Mouse (Mus musculus): ENCODE data around the gene Morn3. TPM values are rescaled to one million over a fixed set of nuclear protein-coding genes. Genes with fewer than 3 reads are reported as not detected.

The Morn3 gene
- total RNA-seq, 1 experiment from 2014 or later, result not detected

- ATAC-seq (replicated peaks; ENCODE audit: low read depth, poor library complexity, severe bottlenecking), result peak; percentile 67
Observed at GRCm38 (mm10) chr5:123027436-123027835, 19.4 kb downstream of the Morn3 start.

GRCm38 (mm10) chr5:123026414-123026813 is 20.4 kb downstream of the Morn3 start:
- no peak for ATAC-seq (replicated peaks; ENCODE audit: low read depth, poor library complexity, severe bottlenecking)

GRCm38 (mm10) chr5:123024965-123025573 is 21.7 kb downstream of the Morn3 start:
- ATAC-seq (replicated peaks; ENCODE audit: low read depth, poor library complexity, severe bottlenecking), result peak; percentile 71

- no peak for ATAC-seq (replicated peaks; ENCODE audit: low read depth, poor library complexity, severe bottlenecking)
Observed at GRCm38 (mm10) chr5:123024312-123024711, 22.5 kb downstream of the Morn3 start.

GRCm38 (mm10) chr5:123023049-123023448 is 23.8 kb downstream of the Morn3 start:
- ATAC-seq (replicated peaks; ENCODE audit: low read depth, poor library complexity, severe bottlenecking), result no peak

- no peak for ATAC-seq (replicated peaks; ENCODE audit: low read depth, poor library complexity, severe bottlenecking)
Observed at GRCm38 (mm10) chr5:123021438-123021837, 25.4 kb downstream of the Morn3 start.

GRCm38 (mm10) chr5:123020426-123020825 is 26.4 kb downstream of the Morn3 start:
- no peak for ATAC-seq (replicated peaks; ENCODE audit: low read depth, poor library complexity, severe bottlenecking)

GRCm38 (mm10) chr5:123019336-123020016 is 27.3 kb downstream of the Morn3 start:
- ATAC-seq (replicated peaks; ENCODE audit: low read depth, poor library complexity, severe bottlenecking), result peak; percentile 21

- ATAC-seq (replicated peaks; ENCODE audit: low read depth, poor library complexity, severe bottlenecking), result peak; percentile 8; the same call in 1 of the 2 replicates
Observed at GRCm38 (mm10) chr5:123017504-123017903, 29.3 kb downstream of the Morn3 start.

- ATAC-seq (replicated peaks; ENCODE audit: low read depth, poor library complexity, severe bottlenecking), result no peak
Observed at GRCm38 (mm10) chr5:123015915-123016314, 30.9 kb downstream of the Morn3 start.

GRCm38 (mm10) chr5:123014753-123015701 is 31.8 kb downstream of the Morn3 start, which contains the start of gene Orai1:
TSS of gene Orai1 (plus strand) at chr5:123015074.
- ATAC-seq (replicated peaks; ENCODE audit: low read depth, poor library complexity, severe bottlenecking), result peak; percentile 84

- ATAC-seq (replicated peaks; ENCODE audit: low read depth, poor library complexity, severe bottlenecking), result peak; percentile 50; the same call in 1 of the 2 replicates
Observed at GRCm38 (mm10) chr5:123013599-123014315, 33.1 kb downstream of the Morn3 start.

- no peak for ATAC-seq (replicated peaks; ENCODE audit: low read depth, poor library complexity, severe bottlenecking)
Observed at GRCm38 (mm10) chr5:123011705-123012104, 35.1 kb downstream of the Morn3 start.

- no peak for ATAC-seq (replicated peaks; ENCODE audit: low read depth, poor library complexity, severe bottlenecking)
Observed at GRCm38 (mm10) chr5:123010806-123011205, 36.0 kb downstream of the Morn3 start.

- no peak for ATAC-seq (replicated peaks; ENCODE audit: low read depth, poor library complexity, severe bottlenecking)
Observed at GRCm38 (mm10) chr5:123009873-123010272, 36.9 kb downstream of the Morn3 start.

GRCm38 (mm10) chr5:123008877-123009493 is 37.8 kb downstream of the Morn3 start:
- no peak for ATAC-seq (replicated peaks; ENCODE audit: low read depth, poor library complexity, severe bottlenecking)

GRCm38 (mm10) chr5:123005716-123006592 is 40.9 kb downstream of the Morn3 start:
- no peak for ATAC-seq (replicated peaks; ENCODE audit: low read depth, poor library complexity, severe bottlenecking)

- ATAC-seq (replicated peaks; ENCODE audit: low read depth, poor library complexity, severe bottlenecking), result no peak
Observed at GRCm38 (mm10) chr5:123000901-123001300, 45.9 kb downstream of the Morn3 start.
